Mouse (Mus musculus) forebrain, embryonic 13.5 days (tissue): ENCODE results near the gene Gm49425. TPM values are rescaled to one million over a fixed set of nuclear protein-coding genes. Genes with fewer than 3 reads are reported as not detected.
"Not testable (repeated sequence)": the region's sequence is repeated elsewhere in the genome, so short reads cannot be mapped to it uniquely, and the experiment has no call there.

Source experiments
- ATAC-seq: fragments of 200-750 bp; cut with Nextera tagmentation; 2 replicates; pipeline ENCODE4 v1.8.0; 2017
- H3K27ac ChIP-seq: fragments of 300-500 bp; sonication (generic); 2 replicates; pipeline ENCODE4 v1.5.1; 2015; ENCODE audit warnings: inconsistent platforms, mild to moderate bottlenecking, moderate library complexity
- H3K27me3 ChIP-seq: fragments of 300-500 bp; sonication (generic); 2 replicates; pipeline ENCODE4 v1.6.1; 2015; ENCODE audit warnings: mild to moderate bottlenecking, inconsistent platforms
- H3K36me3 ChIP-seq: fragments of 300-500 bp; sonication (generic); 2 replicates; pipeline ENCODE4 v1.6.1; 2015; ENCODE audit warnings: mild to moderate bottlenecking, inconsistent platforms; ENCODE audit not compliant: poor library complexity, severe bottlenecking
- H3K4me1 ChIP-seq: fragments of 300-500 bp; sonication (generic); 2 replicates; pipeline ENCODE4 v1.6.1; 2015; ENCODE audit warnings: inconsistent platforms
- H3K4me2 ChIP-seq: fragments of 300-500 bp; sonication (generic); 2 replicates; pipeline ENCODE4 v1.6.1; 2015; ENCODE audit warnings: inconsistent platforms, mild to moderate bottlenecking, moderate library complexity
- H3K4me3 ChIP-seq: fragments of 300-500 bp; sonication (generic); 2 replicates; pipeline ENCODE4 v1.5.1; 2015; ENCODE audit warnings: mild to moderate bottlenecking, inconsistent platforms
- H3K9ac ChIP-seq: fragments of 300-500 bp; sonication (generic); 2 replicates; pipeline ENCODE4 v1.6.1; 2015; ENCODE audit warnings: mild to moderate bottlenecking, inconsistent platforms
- H3K9me3 ChIP-seq: fragments of 300-500 bp; sonication (generic); replicated peaks from 2 replicates; pipeline ENCODE4 v1.6.1; 2016; ENCODE audit warnings: inconsistent platforms
- WGBS: fragments of 180-500 bp; shearing (Covaris S2); methylation state at CpG from one replicate; pipeline ENCODE4 v1.1.7; 2015; 5-methylcytosine and 5-hydroxymethylcytosine counted together
- polyA plus RNA-seq: library from polyadenylated mRNA; unstranded; fragments of >200 nt; fragmentation: Nextera tagmentation; extraction: Ambion mirVana; gene quantifications from 2 replicates; pipeline ENCODE4 v1.2.1, GENCODE M21; 2015

Gene Gm49425
- polyA plus RNA-seq = not detected in 2 replicates

DNA sequence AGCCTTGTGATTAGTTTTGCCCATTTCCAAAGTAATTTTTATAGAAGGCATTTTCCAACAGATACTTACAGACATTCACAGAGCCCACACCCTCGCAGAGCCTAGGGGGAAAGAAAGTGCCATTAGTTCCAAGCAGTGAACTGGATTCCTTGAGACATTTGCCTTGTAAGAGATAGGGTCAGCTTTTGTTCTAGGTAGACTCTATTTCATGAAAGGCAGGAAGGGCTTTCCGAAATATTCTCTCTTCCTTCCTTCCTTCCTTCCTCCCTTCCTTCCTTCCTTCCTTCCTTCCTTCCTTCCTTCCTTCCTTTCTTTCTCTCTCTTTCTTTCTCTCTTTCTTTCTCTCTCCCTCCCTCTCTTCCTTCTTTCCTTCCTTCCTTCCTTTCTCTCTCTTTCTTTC lies at the start of gene Gm49425:
Gene Gm49425 (minus strand): TSS at position 101 of the 400 bp plus-strand sequence.
- not testable (repeated sequence) for H3K4me3 ChIP-seq, H3K36me3 ChIP-seq, H3K27ac ChIP-seq, ATAC-seq, H3K4me2 ChIP-seq, H3K9me3 ChIP-seq, H3K4me1 ChIP-seq, H3K27me3 ChIP-seq, H3K9ac ChIP-seq
- 65% methylated on average over 2 of the region's 2 CpGs for WGBS

- no peak within 1 kb of the TSS for H3K9ac ChIP-seq
- no peak for ATAC-seq
- H3K4me1 ChIP-seq = peaks cover 9% of the 10 kb centered on the region; the same call in 1 of the 2 replicates
- H3K9me3 ChIP-seq = no peaks in the 10 kb centered on the region
- no peak within 1 kb of the TSS for H3K4me2 ChIP-seq
- H3K27ac ChIP-seq = no peak within 1 kb of the TSS
- WGBS = 60% methylated on average over 5 of the region's 5 CpGs
- no peaks in the 10 kb centered on the region for H3K36me3 ChIP-seq
- no peaks in the 10 kb centered on the region for H3K27me3 ChIP-seq
- H3K4me3 ChIP-seq = no peak within 1 kb of the TSS
Measured at GRCm38 (mm10) chr15:101562850-101563249, 45.8 kb upstream of the Gm49425 start, which contains the start of gene Krt90. TSS of gene Krt90 (minus strand) at chr15:101562950.

DNA sequence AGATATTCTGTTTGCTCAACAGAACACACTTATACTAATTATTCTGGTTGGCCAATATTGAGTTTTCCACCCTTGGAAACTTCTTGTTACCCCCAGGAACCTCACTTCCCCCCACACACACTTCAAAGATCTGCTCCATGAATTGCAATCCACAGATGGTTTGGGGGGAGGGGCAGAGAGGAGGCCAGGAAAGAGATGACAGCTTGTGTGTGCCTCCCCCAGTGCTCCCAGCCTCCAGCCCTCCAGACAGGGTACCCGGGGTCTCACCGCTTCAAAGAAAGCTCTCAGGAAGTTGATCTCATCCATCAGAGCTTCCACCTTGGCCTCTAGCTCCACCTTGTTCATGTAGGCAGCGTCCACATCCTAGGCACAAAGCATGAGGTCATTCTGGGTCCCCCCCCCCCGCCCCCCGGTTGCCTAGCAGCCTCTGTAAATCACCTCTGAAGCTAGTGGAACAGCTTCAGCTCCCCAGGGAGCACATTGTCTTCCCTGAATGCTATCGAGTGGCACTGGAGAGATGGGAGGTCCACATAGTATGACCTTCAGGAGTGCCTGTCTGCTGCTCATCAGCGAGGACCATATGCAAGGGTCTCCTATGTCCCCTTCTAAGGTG lies 41.1 kb upstream of the Gm49425 start:
- H3K4me2 ChIP-seq = no peak overlapping the region
- H3K36me3 ChIP-seq = no peaks in the 10 kb centered on the region
- no peaks in the 10 kb centered on the region for H3K9me3 ChIP-seq
- no peak overlapping the region for H3K4me3 ChIP-seq
- ATAC-seq = no peak
- WGBS = 12% methylated on average over 7 of the region's 7 CpGs
- H3K27ac ChIP-seq = no peak overlapping the region
- H3K27me3 ChIP-seq = no peaks in the 10 kb centered on the region
- peaks cover 12% of the 10 kb centered on the region for H3K4me1 ChIP-seq
- no peak overlapping the region for H3K9ac ChIP-seq

DNA sequence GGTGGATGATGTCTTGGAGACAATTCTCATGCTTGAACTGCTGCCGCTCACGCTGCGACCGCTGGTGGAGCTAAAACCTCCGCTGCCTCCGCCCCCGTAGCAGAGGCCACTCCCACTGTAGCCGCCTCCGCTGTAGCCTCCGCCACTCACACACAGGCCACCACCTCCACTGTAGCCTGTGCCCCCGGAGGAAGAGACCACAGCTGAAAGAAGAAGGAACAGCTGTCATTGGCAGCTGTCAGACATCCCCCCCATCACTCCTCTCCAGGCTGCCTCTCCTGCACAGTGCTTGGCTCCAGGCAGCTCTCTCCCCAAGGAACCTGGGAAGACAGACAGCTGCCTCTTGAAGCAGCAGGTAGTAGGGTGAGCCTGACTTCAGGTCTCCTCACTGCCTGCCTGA lies 36.1 kb upstream of the Gm49425 start:
- no peak overlapping the region for H3K4me3 ChIP-seq
- H3K4me1 ChIP-seq = peaks cover 13% of the 10 kb centered on the region
- peak overlapping the region; percentile 48 for H3K4me2 ChIP-seq
- H3K9ac ChIP-seq = 0 out of 2 replicates have a peak overlapping the region, but pooled peaks have one; percentile 8
- H3K27ac ChIP-seq = no peak overlapping the region
- ATAC-seq = peak; percentile 72; the same call in 1 of the 2 replicates
- H3K9me3 ChIP-seq = no peaks in the 10 kb centered on the region
- no peaks in the 10 kb centered on the region for H3K36me3 ChIP-seq
- 0% methylated on average over 9 of the region's 11 CpGs for WGBS
- peaks cover 4% of the 10 kb centered on the region; the same call in 1 of the 2 replicates for H3K27me3 ChIP-seq

- H3K9ac ChIP-seq = no peak overlapping the region
- H3K4me1 ChIP-seq = peaks cover 10% of the 10 kb centered on the region
- H3K9me3 ChIP-seq = no peaks in the 10 kb centered on the region
- no peak overlapping the region for H3K4me3 ChIP-seq
- no peak for ATAC-seq
- WGBS = 84% methylated on average over 8 of the region's 8 CpGs
- H3K36me3 ChIP-seq = no peaks in the 10 kb centered on the region
- no peak overlapping the region for H3K27ac ChIP-seq
- peaks cover 4% of the 10 kb centered on the region; the same call in 1 of the 2 replicates for H3K27me3 ChIP-seq
- no peak overlapping the region for H3K4me2 ChIP-seq
Measured at GRCm38 (mm10) chr15:101552188-101552587, 35.1 kb upstream of the Gm49425 start.

DNA sequence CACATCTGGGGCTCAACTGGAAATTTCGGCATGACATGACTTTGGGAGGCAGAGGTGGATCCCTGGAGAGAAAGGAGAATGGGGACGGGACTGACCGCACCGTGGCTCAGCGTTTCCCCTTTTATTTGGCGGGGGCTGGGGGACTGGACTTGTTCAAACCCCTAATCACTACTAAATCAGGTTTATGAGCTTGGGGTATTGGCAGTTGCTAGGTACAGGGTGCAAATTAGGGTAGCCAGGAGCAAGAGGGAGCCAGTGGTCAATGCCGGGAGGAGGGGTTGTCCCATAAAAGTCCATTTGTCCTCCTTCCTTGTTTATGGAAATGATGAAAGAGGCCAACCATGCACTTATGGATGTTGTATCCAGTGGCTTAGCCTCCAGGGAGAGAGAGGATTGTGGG lies 33.5 kb upstream of the Gm49425 start, which contains the start of gene Krt82:
Gene Krt82 (minus strand): TSS at position 101 of the 400 bp plus-strand sequence.
- no peak within 1 kb of the TSS for H3K9ac ChIP-seq
- H3K27me3 ChIP-seq = peaks cover 4% of the 10 kb centered on the region; the same call in 1 of the 2 replicates
- no peak within 1 kb of the TSS for H3K4me3 ChIP-seq
- no peaks in the 10 kb centered on the region for H3K36me3 ChIP-seq
- H3K4me1 ChIP-seq = peaks cover 10% of the 10 kb centered on the region
- WGBS = 84% methylated on average over 7 of the region's 7 CpGs
- no peak within 1 kb of the TSS for H3K4me2 ChIP-seq
- ATAC-seq = no peak
- H3K27ac ChIP-seq = no peak within 1 kb of the TSS
- H3K9me3 ChIP-seq = no peaks in the 10 kb centered on the region

- no peak for ATAC-seq
- Histone ChIP-seq H3K4me1 (no peaks in the 10 kb centered on the region), H3K27ac (no peak overlapping the region), H3K9ac (no peak overlapping the region), H3K9me3 (no peaks in the 10 kb centered on the region), H3K36me3 (no peaks in the 10 kb centered on the region), H3K27me3 (no peaks in the 10 kb centered on the region), H3K4me2 (no peak overlapping the region), H3K4me3 (no peak overlapping the region)
- WGBS = 72% methylated on average over 3 of the region's 3 CpGs
Measured at GRCm38 (mm10) chr15:101544478-101544877, 27.4 kb upstream of the Gm49425 start.

DNA sequence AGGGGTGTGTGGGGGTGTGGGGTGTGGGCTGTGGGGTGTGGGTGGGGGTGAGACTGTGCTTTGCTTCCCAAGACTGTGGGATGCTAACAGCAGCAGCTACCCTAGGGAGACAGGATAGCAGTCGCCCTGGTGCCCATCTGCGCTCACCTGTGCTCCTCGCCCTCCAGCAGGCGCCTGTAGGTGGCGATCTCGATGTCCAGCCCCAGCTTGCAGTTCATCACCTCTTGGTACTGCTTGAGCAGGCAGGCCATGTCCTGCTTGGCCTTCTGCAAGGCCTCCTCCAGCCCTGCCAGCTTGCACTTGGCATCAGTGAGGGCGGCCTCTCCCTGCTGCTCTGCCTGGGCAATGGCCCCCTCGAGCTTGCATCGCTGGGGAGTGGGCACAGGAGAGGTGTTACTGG lies 25.5 kb upstream of the Gm49425 start:
- H3K27me3 ChIP-seq = no peaks in the 10 kb centered on the region
- WGBS = 60% methylated on average over 6 of the region's 9 CpGs
- ATAC-seq = no peak

DNA sequence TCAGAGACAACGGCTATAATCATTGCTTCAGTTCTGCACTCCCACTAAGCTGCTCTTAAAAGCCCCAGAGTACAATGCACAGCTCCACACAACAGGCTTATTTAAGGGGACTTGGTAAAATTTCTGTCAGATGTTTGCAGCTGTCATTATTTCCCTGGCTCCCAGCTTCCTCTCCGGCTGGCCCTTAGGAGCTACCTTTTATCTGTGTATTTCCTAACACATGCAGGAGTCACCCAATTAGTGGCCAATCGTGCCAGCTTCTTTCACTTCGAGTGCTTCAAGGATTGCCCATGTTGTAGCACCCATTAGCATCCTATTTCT lies 21.5 kb upstream of the Gm49425 start:
- no peaks in the 10 kb centered on the region for H3K36me3 ChIP-seq
- WGBS = 46% methylated on average over 4 of the region's 4 CpGs
- no peaks in the 10 kb centered on the region for H3K4me1 ChIP-seq
- ATAC-seq = no peak
- H3K9me3 ChIP-seq = no peaks in the 10 kb centered on the region
- no peak overlapping the region for H3K4me2 ChIP-seq
- no peak overlapping the region for H3K27ac ChIP-seq
- H3K27me3 ChIP-seq = no peaks in the 10 kb centered on the region
- no peak overlapping the region for H3K9ac ChIP-seq
- H3K4me3 ChIP-seq = no peak overlapping the region

More for the DNA sequence above, 25.5 kb upstream of the Gm49425 start:
- no peaks in the 10 kb centered on the region for H3K36me3 ChIP-seq
- no peak overlapping the region for H3K4me2 ChIP-seq
- H3K9me3 ChIP-seq = no peaks in the 10 kb centered on the region
- H3K9ac ChIP-seq = no peak overlapping the region
- H3K4me1 ChIP-seq = no peaks in the 10 kb centered on the region
- H3K27ac ChIP-seq = no peak overlapping the region
- no peak overlapping the region for H3K4me3 ChIP-seq

GRCm38 (mm10) chr15:101537864-101538579 lies 21.0 kb upstream of the Gm49425 start:
- Histone ChIP-seq H3K4me3 (no peak overlapping the region), H3K9me3 (no peaks in the 10 kb centered on the region), H3K27me3 (no peaks in the 10 kb centered on the region), H3K27ac (no peak overlapping the region), H3K36me3 (no peaks in the 10 kb centered on the region), H3K4me2 (no peak overlapping the region), H3K9ac (no peak overlapping the region), H3K4me1 (no peaks in the 10 kb centered on the region)
- ATAC-seq = no peak
- 41% methylated on average over 7 of the region's 7 CpGs for WGBS

GRCm38 (mm10) chr15:101536054-101536850 lies 19.2 kb upstream of the Gm49425 start:
- no peak overlapping the region for H3K4me3 ChIP-seq
- H3K9ac ChIP-seq = no peak overlapping the region
- no peaks in the 10 kb centered on the region for H3K9me3 ChIP-seq
- no peak overlapping the region for H3K4me2 ChIP-seq
- no peaks in the 10 kb centered on the region for H3K4me1 ChIP-seq
- 75% methylated on average over 9 of the region's 9 CpGs for WGBS
- ATAC-seq = no peak
- H3K27me3 ChIP-seq = no peaks in the 10 kb centered on the region
- no peaks in the 10 kb centered on the region for H3K36me3 ChIP-seq
- H3K27ac ChIP-seq = no peak overlapping the region

DNA sequence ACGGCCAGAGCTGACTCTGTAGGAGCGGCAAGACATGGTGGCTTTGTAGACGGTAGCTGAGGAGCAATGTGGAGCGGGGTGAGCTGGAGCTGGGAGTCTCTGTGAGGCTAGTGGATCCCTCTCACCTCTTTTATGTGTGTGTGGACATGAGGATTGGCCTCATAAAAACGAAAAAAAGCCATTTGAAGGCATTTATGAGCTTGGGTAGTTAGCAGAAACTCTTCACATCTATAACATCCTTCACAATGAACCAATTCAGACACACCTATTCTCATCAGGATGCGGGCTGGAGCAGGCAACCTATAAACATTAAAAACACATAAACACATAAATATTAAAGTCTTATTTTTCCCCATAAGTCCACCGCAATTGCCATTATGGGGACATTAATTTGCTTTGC lies 15.7 kb upstream of the Gm49425 start, which contains the start of gene Krt84:
Gene Krt84 (minus strand): TSS at position 101 of the 400 bp plus-strand sequence.
- Histone ChIP-seq H3K27me3 (no peaks in the 10 kb centered on the region), H3K4me3 (no peak within 1 kb of the TSS), H3K9me3 (no peaks in the 10 kb centered on the region), H3K4me2 (no peak within 1 kb of the TSS), H3K27ac (no peak within 1 kb of the TSS), H3K4me1 (no peaks in the 10 kb centered on the region), H3K9ac (no peak within 1 kb of the TSS), H3K36me3 (no peaks in the 10 kb centered on the region)
- ATAC-seq = no peak
- 85% methylated on average over 7 of the region's 7 CpGs for WGBS
